Mouse (Mus musculus): Measurements from ENCODE around the gene Hipk2. TPM values are rescaled to one million over a fixed set of nuclear protein-coding genes. Genes with fewer than 3 reads are reported as not detected.

Hipk2 gene
- polyA plus RNA-seq, 1 experiment from 2014 or later: 7.1 TPM

DNA sequence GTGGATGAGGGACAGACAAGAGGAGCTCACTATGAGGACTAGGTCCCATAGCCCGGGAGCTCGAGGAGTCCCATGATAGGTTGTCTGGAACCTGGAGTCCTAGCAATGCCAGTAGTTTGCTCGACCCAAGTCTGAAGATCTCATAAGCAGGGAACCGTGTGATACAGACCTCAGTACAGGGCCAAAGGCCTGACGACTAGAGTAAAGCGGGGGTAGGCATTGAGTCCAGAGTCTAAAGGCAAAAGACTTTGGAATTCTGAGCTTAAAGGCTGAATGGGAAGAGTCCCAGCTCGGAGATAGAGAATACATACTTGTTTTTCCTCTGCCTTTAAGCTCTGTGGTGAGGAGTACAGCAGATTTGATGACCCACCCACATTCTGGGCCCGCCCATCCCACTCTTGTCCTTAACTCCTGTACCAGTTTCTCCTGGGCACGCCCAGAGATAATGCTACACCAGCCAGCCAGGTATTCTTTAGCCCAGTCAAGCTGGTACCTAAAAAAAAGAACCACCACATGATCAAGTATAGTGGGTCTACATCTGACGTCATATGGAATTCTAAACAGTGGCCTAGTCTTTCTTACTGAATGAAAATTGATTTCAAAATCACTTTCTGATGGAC is 27.0 kb upstream of the Hipk2 start:
- no peak for DNase-seq (ENCODE audit: low spot score)

DNA sequence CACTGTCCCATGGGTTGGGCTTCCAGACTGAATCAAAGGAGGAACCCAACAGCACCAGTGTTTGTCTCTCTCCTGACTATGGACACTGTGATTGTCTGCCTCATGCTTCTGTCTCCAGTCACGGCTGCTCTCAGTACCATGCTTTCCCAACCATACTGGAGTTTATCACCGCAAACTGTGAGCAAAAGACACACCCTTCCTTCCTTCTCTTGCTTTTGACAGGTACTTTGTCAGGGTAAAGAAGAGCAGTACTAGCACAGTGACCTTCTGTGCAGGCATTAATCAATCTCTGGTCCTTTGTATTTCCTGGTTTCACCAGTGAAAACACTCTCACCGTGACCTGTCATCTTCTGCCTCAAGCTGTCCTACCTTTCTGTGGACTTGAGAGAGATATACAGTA is 25.7 kb upstream of the Hipk2 start:
- DNase-seq (ENCODE audit: low spot score): no peak

DNA sequence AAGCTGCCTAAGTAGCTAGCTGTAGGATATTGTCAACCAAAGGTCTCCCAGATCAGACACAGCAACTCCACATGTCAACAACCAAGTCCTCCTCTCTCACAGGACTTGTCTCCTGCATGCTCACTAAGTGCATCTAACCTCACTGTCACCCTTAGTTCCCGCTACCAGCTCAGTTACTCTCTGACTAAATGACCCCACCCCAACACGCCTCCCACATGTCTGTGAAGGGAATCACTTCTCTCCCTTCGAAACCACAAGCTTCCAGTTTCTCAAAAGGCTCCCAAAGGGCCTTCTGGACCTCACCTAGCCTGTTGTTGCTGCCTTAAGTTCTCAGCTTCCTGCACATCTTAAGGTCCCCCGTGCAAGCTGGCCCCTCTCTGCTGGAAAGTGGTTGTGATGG is 25.2 kb upstream of the Hipk2 start:
- DNase-seq (ENCODE audit: low spot score): no peak

DNA sequence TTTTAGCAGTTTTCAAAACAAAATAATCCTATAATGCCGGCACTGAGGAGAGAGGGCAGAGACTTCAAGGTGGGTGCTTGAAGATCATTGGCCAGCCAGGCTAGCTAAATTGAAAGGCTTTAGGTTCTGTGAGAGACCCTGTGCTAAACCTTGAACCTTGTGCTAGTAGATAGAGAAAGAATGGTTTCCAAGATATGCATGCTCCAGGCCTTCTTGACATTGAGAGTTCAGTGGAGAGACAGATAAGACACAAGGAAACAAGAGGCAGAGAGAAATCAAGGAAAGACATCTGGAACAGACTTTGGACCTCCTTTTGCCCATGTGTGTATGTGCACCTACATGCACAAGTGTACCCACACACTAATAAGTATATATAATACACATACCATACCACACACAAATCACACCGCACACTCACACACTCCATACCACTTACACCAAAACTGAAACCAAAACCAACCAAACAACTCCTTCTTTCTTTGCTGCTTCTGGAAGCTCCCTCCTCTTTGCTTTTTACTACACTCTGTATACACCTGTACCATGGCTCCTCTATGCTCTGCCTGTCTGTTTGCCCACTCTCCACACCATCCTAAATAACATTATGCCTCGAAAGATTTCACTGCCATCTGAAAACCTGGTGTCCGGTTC is 24.6 kb upstream of the Hipk2 start:
- DNase-seq (ENCODE audit: low spot score): no peak

DNA sequence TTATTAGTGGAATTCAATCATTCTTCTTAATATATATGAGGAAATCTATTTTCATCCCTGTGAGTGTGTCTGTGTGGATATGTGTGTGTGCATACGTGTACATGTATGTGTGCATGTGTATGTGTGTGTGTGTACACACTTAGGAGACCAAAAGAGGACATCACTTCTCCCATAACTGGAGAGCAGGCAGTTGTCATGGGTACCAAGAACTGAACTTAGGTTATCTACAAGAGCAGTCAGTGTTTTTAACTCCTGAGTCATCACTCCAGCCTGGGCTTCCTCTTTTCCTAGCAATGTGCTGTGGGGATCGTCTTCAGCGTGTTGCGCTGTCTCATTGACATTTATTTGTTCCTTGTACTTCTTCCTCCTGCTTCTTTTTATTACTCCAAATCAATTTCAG is 24.1 kb upstream of the Hipk2 start:
- no peak for DNase-seq (ENCODE audit: low spot score)

DNA sequence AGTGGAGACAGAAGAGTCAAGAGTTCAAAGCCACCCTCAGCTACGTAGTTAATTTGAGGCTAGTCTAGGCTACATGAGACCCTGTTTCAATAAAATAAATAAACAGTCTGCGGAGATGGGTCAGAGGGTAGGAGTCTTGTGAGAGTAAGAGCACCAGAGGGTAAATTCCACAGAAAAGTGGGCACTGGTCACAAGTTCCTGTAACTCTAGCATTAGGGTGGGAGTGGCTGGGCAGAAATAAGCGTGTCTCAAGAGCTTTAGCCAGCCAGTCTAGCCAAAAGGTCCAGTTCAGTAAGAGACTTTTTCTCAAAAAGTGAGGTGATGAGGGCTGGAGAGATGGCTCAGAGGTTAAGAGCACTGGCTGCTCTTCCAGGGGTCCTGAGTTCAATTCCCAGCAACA is 17.6 kb upstream of the Hipk2 start:
- no peak for DNase-seq (ENCODE audit: low spot score)

DNA sequence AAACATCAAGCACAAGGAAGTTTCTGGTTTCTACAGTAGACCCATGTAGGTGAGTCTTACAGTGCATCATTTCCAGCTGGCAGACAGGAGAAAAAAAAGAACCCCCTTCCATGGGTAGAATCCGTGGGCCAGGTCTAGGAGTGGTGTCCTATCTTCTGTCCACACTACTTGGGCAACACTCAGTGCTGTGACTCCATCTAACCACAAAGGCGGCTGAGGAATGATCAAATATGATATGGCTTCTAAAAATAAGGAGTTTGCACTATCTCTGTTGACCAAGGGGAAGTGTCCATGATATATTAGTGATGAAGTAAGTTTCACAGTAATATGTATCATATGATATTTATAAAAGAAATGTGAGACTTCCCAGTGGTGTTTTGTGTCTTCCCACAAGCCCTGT is 16.1 kb upstream of the Hipk2 start:
- DNase-seq (ENCODE audit: low spot score): no peak

DNA sequence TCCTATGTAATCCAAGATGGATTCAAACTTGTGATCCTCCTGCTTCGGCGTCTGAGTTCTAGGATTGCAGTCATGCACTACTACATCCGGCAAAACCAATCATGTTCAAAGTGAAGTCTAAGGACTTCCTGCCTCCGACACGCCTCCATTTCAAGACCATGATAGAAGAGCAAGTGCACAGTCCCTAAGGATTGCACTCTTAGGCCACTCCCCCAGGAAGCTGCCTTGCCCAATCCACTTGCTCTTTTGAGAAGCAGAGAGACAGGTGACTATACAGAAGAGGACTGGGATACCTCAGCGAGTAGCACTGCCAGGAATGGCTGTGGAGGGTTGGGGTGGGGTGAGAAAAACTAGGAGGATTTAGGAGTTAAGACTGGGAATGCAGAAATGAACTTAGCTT is 13.2 kb upstream of the Hipk2 start:
- DNase-seq (ENCODE audit: low spot score): no peak

DNA sequence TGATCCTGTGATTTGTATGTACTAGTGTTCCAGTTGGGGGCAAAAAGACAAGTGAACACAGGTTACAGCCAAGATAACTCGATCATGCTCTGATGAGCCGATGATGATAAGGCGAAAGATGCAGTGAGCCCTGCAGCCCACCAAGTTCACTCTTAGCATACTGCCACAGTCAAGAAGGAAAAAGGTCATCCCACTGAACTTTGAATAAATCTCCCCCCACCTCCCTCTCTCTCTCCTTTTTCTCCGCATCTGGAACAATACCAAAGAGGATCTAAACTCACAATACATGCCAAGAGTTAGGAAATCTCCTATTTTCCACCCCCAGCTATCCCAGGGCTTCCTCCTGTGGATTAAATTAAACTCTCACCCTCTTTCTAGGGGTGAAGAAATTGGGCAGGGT is 11.5 kb upstream of the Hipk2 start:
- DNase-seq (ENCODE audit: low spot score): no peak

DNA sequence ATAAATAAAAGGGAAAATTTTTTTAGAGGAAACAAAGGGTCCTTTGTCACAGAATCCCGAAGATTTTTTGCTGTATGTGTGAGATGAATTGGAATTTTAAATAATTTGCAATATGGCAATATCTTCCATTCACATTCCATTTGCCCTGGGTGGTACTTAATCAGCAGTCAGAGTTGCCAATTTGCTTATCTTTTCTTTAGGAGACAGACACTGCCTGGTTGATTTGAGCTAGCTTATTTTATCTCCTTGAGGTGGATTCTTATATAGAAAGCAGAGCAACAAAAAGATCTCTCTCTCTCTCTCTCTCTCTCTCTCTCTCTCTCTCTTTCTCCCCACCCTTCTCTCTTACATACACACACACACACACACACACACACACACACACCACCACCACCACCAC is 9.2 kb upstream of the Hipk2 start:
- no peak for DNase-seq (ENCODE audit: low spot score)

DNA sequence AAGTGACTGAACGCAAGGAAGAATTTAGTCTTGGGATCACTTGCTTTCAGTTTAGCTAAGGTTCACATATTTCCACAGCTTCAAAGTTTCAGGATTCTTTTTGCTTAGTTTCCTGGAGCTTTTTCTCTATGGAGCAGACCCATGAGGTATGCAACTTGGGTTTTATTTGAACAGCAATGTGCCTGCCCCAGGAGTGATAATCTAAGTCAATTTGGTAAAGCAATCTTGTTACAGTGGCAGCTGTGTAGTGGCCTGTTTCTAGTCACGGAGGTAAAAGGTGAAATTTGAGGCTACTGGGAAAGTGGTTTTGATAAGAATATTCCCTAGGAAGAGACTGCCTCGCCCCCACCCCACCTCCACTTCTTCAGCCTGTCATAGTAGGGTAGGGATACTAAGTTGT is 8.5 kb upstream of the Hipk2 start:
- DNase-seq (ENCODE audit: low spot score): no peak

DNA sequence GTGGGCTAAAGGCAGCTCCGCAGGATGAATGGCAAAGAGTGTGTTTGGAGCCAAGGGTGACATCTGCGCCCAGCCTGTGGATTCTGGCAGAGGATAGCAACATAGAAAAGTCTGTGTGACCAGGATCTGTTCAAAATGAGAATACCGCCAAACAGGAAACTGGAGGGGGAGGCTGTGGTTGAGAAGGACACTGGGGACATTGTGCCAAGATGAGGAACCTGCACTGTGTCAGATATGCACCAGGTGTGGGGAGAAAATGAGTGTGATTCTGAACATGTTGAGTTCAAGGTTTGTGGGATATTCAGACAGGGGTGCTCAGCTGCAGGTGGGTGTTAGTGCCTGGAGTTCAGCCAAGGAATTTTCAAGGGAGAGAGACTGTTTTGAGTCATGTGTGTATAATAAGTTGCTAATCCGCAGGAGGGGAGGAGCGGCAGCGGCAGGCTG is 6.8 kb upstream of the Hipk2 start:
- DNase-seq (ENCODE audit: low spot score): no peak

DNA sequence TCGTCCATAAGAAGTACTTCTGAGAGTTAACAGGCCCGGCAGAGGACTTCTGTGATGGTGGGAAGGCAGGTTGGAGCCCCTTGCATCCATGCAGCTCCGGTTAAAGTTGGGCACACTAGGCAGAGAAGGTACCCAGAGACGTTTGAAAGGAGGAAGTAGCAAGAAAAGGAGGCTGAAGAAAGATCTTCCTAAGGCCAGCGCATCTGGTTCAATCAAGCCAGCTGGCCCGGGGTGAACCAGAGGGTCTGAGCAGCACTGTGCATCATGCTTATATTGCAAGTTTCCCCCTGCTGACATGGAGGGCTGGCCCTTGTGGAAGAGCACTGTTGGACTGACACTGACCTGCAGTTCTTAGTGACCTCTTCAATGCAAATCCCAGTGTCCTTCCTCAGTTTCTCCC is 6.0 kb upstream of the Hipk2 start:
- DNase-seq (ENCODE audit: low spot score): no peak

DNA sequence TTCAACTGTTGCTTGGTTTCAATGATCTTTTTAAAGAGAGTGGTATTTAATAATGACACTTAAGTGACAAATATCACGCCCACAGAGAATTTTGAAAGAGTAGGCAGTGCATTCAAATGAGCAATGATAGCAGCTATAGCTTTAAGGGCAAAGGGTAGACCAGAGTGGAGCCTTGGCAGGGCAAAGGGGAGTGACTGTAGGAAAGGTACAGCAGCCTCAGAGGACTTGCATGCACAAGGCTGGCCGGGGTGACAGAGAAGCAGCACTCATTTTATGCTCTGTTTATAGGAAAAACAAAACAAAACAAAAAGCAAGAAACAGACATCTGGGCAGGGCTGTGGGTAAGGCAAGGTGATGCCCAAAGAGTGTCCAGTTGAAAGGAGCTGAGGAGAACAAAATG is 5.5 kb upstream of the Hipk2 start:
- DNase-seq (ENCODE audit: low spot score): no peak

DNA sequence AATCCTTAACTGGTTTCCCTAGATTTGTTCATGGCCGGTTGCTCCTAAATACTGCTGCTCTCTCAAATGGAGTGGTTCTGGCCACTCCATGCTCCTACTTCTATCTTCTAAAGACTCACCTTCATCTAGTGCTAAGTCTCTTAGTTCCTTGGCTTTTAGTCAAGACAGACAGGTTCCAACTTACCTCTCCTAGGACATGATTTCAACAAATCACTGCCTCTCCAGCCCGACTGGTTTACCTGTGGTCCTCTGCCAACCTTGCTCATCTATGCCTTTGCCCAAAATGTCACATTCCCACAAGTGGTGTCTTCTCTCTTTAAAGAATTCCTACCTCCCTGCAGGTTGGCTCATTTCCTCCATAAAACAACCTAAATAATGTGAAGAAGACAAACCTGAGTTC is 1.7 kb upstream of the Hipk2 start:
- no peak for DNase-seq (ENCODE audit: low spot score)

DNA sequence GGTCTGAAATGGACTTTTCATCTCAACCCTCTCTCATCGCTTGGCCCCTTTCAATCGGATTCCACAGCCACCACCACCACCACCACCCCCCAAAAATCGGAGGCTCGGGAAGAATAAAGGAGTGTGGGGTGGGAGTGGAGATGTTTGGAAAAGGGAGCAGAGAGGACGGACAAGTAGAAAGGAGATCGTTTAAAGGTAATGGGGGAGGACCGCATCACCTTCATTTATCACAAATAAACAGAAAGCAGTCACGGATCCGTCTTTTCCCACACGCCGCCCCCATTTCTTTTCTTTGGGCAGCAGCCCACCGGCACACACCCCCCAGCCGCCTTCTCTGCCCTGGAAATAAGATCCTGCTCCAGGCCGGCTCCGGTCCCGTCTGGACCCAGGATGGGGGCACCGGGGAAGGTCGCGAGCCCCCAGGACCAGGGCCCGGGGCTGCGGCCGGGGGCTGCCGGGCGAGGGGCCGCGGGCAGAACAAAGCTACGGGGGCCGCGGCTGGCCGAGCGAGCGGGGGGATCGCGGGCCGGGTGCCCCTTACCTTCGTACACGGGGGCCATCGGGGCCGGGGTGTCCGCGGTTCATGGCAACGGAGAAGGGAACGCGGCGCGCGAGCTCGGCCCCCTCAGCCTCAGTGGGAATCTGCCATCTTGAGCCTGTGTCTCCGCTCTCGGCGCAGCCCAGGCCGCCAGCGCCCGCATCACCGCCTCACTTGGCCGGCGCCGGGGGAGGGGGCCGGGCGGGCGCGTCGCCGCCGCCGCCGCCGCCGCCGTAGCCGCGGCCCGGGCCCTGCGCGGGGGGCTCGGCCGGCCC is 501 bp downstream of the Hipk2 start, which contains the start of gene Tbxas1:
Gene Tbxas1, plus strand, starts transcription at position 147 of the 813 bp plus-strand sequence.
- peak; percentile 28 for DNase-seq (ENCODE audit: low spot score)

DNA sequence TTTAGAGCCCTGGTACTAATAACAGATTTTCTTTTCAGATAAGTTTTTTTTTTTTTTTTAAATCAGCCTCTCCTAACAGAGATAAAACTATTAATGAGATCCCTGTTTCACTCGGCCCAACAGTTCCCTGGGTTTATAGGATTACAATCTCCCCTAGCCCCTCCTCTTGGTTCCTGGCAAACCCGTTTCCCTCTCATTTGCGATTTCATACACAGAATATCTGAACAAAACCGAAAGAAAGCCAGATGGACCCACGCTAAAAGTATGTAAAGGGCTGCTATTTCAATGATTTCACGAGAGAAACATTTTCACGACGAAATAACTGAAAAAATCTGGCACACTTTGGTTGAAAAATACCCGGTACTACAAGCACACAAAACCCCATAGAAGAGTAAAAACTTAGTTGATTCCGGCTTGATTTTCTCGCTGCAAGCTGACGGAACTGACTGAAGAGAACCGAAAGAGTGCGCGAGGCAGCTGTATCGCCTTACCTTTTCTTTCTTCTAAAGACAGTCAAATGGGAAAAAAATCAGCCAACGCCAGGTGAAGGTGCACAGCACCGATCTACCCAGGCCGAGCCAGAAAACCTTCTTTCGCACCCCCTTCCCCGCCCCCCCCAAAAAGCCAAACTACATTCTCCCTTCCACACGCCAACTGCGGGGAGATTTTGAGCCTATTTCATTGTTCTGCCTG is 1.3 kb downstream of the Hipk2 start:
- peak; percentile 47 for DNase-seq (ENCODE audit: low spot score)

DNA sequence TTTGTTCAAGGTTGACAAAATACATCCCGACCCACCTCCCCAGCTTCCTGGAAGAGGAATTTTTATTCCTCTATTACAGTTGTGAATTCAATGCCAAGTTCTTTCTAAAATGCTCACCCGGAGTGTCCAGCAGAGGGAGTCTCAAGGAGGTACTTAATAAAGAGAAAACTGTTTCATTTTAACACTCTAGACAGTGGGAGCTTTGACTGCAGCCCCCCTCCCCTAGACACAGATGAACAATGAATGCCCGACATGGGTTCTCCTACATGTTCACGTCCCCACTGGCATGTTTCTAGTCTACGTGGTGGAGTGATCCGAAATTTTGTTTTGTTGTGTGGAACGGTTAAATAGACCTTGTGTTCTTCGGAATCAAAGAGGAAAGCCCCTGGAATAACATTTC is 1.9 kb downstream of the Hipk2 start:
- DNase-seq (ENCODE audit: low spot score): peak; percentile 44

DNA sequence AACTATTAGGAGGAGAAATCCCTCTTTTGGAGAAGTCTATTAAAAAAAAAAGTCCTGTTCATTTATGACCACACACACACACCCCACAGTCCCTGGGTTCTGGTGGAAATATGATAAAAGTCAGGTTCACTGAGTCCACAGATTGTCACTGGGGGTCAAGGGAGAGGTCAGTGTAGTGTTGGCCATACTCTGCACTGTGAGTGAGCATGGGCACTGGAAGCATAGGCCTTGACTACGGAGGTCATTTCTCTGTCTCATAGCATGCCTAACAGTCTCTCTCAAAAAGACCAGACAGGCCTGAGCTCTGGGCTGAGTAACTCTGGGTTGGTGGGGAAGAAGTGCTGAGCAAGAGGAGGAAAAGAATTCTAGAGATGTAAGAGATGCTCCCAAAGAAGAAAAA is 2.6 kb downstream of the Hipk2 start:
- no peak for DNase-seq (ENCODE audit: low spot score)

DNA sequence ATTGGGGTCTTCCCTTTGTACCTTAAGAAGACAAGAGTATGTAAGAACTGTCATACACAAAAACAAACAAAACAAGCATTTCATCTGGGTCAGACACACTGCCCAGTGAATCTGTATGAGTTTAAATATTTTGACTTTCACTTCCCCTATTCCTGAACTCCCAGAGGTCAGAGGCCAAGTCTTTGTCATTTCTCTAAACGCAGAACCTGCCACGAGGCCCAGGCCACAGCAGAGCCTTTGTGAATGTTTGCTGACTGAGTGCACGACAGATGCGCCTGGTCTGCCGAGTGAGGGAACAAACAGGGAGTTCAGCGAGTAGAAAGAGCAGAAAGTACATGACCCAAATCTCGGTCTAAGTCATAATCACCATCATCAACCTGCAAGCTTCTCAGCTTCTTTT is 4.9 kb downstream of the Hipk2 start:
- DNase-seq (ENCODE audit: low spot score): no peak

DNA sequence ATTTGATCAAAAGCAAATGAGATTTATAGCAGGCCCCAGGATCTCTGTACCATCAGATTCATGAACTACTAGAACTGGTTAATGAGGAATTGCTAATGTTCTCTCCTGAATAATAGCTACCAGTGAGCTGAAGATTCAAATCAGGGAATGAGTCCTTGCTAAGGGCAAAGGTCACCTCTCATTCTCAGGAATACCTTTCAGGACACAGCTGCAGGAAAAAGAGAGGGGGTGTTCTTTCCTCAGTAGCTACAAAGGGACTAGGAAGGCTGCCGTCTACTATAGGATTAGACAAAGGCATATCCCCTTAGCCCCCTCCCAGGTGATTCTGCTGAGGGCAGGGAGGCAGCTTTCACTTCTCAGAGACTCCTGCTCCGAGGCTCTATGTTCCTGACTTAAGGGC is 5.9 kb downstream of the Hipk2 start:
- no peak for DNase-seq (ENCODE audit: low spot score)

DNA sequence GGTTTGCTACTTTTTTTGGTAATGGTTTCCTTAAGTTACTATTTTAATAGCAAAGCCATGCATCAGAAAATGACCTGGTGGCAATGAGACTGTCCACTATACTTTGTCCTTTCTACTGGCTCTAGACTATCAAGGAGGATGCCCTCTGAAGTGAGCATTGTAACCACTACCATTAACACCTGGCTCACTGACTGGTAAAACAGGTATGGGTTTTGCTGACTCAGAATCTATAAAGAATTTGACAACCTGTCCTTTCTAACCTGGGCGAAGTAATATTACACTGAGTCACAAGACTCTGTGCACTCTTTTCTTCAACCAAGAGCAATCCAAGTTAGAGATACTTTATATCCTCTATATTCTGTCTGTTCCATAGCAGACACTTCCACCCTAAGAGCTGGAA is 7.0 kb downstream of the Hipk2 start:
- DNase-seq (ENCODE audit: low spot score): no peak
